Mouse (Mus musculus) lung, embryonic 14.5 days (tissue): ENCODE results near the gene Acox1. TPM values are rescaled to one million over a fixed set of nuclear protein-coding genes. Genes with fewer than 3 reads are reported as not detected.

Experiments
- ATAC-seq: fragments of 200-750 bp; cut with Nextera tagmentation; 2 replicates; pipeline ENCODE4 v1.8.0; 2017; ENCODE audit warnings: mild to moderate bottlenecking, moderate TSS enrichment, moderate library complexity; ENCODE audit not compliant: insufficient read depth
- DNase-seq: peaks from one replicate; pipeline ENCODE4 v3.0.0-alpha.2; 2015
- H3K27ac ChIP-seq: fragments of 300-500 bp; sonication (generic); 2 replicates; pipeline ENCODE4 v1.5.1; 2014; ENCODE audit warnings: low read depth, mild to moderate bottlenecking, moderate library complexity
- H3K27me3 ChIP-seq: fragments of 300-500 bp; sonication (generic); 2 replicates; pipeline ENCODE4 v1.6.1; 2014; ENCODE audit warnings: low read length, control low read depth; ENCODE audit not compliant: insufficient read depth
- H3K36me3 ChIP-seq: fragments of 300-500 bp; sonication (generic); 2 replicates; pipeline ENCODE4 v1.6.1; 2014; ENCODE audit warnings: control low read depth; ENCODE audit not compliant: insufficient read depth
- H3K4me1 ChIP-seq: fragments of 300-500 bp; sonication (generic); 2 replicates; pipeline ENCODE4 v1.6.1; 2014; ENCODE audit warnings: antibody characterized with exemption, control low read depth; ENCODE audit not compliant: insufficient read depth
- H3K4me2 ChIP-seq: fragments of 300-500 bp; sonication (generic); 2 replicates; pipeline ENCODE4 v1.6.1; 2014; ENCODE audit warnings: mild to moderate bottlenecking
- H3K4me3 ChIP-seq: fragments of 300-500 bp; sonication (generic); 2 replicates; pipeline ENCODE4 v1.5.1; 2014; ENCODE audit warnings: low read depth, low read length
- H3K9ac ChIP-seq: fragments of 300-500 bp; sonication (generic); 2 replicates; pipeline ENCODE4 v1.6.1; 2014
- H3K9me3 ChIP-seq: fragments of 300-500 bp; sonication (generic); 2 replicates; pipeline ENCODE4 v1.6.1; 2016; ENCODE audit warnings: low read depth, low read length, control low read depth
- CTCF ChIP-seq: IDR thresholded peaks from 2 replicates; pipeline ENCODE4 v1.5.1; 2016; ENCODE audit warnings: antibody characterized with exemption, low read depth
- WGBS: fragments of 180-500 bp; shearing (Covaris S2); extraction: QIAGEN DNeasy Blood & Tissue Kit; methylation state at CpG from one replicate; pipeline ENCODE4 v1.1.7; 2014; 5-methylcytosine and 5-hydroxymethylcytosine counted together
- polyA plus RNA-seq: library from polyadenylated mRNA; unstranded; fragments of >200 nt; fragmentation: Nextera tagmentation; extraction: Ambion mirVana; gene quantifications from 2 replicates; pipeline ENCODE4 v1.2.1, GENCODE M21; 2014

Gene Acox1
- polyA plus RNA-seq, 1 experiment from 2014 or later = 22.1 TPM

DNA sequence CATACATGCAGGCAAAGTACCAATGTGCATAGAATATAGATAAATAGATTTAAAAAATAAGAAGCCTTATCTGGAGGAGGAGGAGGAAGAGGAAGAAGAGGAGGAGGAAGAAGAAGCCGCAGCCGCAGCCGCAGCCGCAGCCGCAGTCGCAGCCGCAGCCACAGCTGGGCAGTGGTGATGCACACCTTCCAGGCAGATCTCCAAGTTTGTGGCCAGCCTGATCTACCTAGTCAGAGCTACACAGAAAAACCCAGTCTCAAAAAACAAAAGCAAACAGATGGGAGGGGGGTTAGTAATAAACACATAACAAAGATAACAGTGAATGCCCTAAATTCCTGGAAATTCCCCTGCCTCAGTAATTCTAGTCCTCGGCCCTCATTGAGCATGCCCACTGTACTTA is 4.2 kb downstream of the Acox1 start:
- Histone ChIP-seq H3K4me3 (no peak overlapping the region), H3K27ac (no peak overlapping the region), H3K9me3 (no peaks in the 10 kb centered on the region), H3K36me3 (peaks cover 9% of the 10 kb centered on the region; the same call in 1 of the 2 replicates), H3K4me1 (peaks cover 4% of the 10 kb centered on the region; the same call in 1 of the 2 replicates), H3K27me3 (no peaks in the 10 kb centered on the region), H3K9ac (no peak overlapping the region), H3K4me2 (no peak overlapping the region)
- DNase-seq (no peak), ATAC-seq (no peak)
- WGBS = 92% methylated on average over 8 of the region's 8 CpGs
- TF ChIP-seq CTCF = no peak

DNA sequence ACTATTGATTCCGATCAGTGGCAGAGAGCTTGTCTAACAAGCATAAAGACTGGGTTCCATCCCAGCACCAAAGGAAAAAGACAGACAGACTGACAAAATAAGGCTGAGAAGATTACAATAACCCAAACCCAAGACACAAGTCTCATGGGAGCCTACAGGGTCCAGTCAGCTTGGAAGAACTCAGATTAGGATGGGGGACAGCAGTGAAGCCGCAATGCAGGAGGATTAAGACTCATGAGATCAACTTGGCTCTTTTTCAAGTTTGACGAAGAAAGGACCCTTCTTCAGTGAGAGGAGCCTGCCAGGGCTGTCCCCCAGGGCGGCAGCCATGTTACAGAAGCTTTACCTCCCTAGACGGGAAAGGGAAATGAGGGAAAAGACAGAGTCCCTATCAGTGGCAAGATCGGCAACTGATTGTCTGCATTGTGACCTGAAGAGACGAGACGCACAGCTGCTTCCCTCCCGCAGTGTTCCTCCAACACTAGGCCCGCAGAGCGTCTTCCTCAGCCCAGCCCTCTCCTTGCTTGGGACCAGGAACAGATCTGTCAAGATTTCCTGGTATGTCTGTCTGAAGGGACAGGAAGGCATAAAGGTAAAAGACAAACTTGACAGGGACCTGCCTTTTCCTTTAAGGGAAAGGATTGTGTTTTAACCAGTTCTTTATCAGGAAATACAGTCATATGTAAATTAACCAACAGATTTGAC is 11.5 kb downstream of the Acox1 start:
- Histone ChIP-seq H3K27ac (no peak overlapping the region), H3K9me3 (no peaks in the 10 kb centered on the region), H3K4me3 (no peak overlapping the region), H3K36me3 (peaks cover 40% of the 10 kb centered on the region), H3K4me1 (no peaks in the 10 kb centered on the region), H3K27me3 (no peaks in the 10 kb centered on the region), H3K9ac (no peak overlapping the region), H3K4me2 (no peak overlapping the region)
- no peak for TF ChIP-seq CTCF
- no peak for DNase-seq
- no peak for ATAC-seq
- 50% methylated on average over 11 of the region's 11 CpGs for WGBS

GRCm38 (mm10) chr11:116186360-116186759 is 12.5 kb downstream of the Acox1 start:
- ATAC-seq = no peak
- H3K27ac ChIP-seq = no peak overlapping the region
- 83% methylated on average over 11 of the region's 11 CpGs for WGBS

GRCm38 (mm10) chr11:116185836-116186235 is 13.0 kb downstream of the Acox1 start:
- WGBS = 80% methylated on average over 3 of the region's 3 CpGs
- no peaks in the 10 kb centered on the region for H3K4me1 ChIP-seq

More at GRCm38 (mm10) chr11:116186360-116186759, 12.5 kb downstream of the Acox1 start:
- Histone ChIP-seq H3K4me3 (no peak overlapping the region), H3K4me2 (no peak overlapping the region), H3K27me3 (no peaks in the 10 kb centered on the region), H3K9me3 (no peaks in the 10 kb centered on the region), H3K9ac (no peak overlapping the region), H3K36me3 (peaks cover 43% of the 10 kb centered on the region), H3K4me1 (no peaks in the 10 kb centered on the region)
- no peak for DNase-seq
- no peak for TF ChIP-seq CTCF

DNA sequence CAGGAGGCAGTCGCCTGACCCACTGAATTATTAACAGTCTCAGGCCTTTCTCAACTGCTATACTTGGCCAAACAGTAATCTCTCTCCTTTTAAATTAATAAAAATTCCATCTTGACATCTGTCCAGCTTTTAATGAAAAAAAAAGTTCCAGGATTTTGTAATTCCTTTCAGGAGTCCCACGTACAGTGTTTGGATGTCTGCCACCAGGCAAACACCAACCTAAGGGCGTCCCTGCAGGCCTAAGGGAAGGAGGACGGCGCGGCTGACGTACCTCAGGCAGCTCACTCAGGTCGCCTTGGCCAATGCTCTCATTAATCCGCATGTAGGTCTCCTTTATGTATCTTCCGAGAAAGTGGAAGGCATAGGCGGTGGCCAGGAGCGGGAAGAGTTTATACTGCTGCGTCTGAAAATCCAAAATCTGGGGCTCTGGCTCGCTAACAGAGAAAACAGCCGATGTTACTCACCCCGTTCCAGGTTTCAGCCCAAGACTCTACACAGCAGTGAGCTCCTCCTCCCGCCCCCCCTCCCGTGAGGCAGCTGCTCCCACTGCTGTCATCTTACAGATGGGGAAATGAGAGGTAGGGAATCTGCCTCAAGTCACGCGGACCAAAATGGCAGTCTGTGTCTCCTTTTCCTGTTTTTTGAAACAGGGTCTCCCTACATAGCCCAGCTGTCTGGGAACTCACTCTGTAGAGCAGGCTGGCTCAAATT is 20.3 kb downstream of the Acox1 start:
- H3K4me3 ChIP-seq = no peak overlapping the region
- no peak for ATAC-seq

More at GRCm38 (mm10) chr11:116185836-116186235, 13.0 kb downstream of the Acox1 start:
- no peak overlapping the region for H3K4me2 ChIP-seq
- H3K9ac ChIP-seq = no peak overlapping the region
- no peak for DNase-seq
- no peaks in the 10 kb centered on the region for H3K27me3 ChIP-seq
- no peak for ATAC-seq
- no peak overlapping the region for H3K4me3 ChIP-seq
- H3K9me3 ChIP-seq = no peaks in the 10 kb centered on the region
- no peak overlapping the region for H3K27ac ChIP-seq
- peaks cover 42% of the 10 kb centered on the region for H3K36me3 ChIP-seq
- TF ChIP-seq CTCF = no peak

DNA sequence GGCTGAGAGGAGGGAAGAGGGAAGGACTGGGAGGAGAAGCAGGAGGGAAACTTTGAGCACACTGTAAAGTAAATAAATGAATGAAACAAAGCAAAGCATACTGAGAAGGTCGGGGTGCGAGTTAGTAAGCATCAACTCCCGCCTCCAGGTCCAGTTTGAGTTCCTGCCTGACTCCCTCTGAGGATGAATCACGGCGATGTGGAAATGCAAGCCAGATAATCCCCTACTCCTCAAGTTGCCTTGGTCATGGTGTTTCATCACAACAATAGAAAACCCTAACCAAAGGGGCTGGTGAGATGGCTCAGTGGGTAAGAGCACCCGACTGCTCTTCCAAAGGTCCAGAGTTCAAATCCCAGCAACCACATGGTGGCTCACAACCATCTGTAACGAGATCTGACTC is 22.8 kb downstream of the Acox1 start:
- Histone ChIP-seq H3K36me3 (peaks cover 88% of the 10 kb centered on the region), H3K27ac (no peak overlapping the region), H3K4me1 (no peaks in the 10 kb centered on the region), H3K4me3 (no peak overlapping the region), H3K4me2 (no peak overlapping the region), H3K27me3 (no peaks in the 10 kb centered on the region), H3K9me3 (no peaks in the 10 kb centered on the region), H3K9ac (no peak overlapping the region)
- DNase-seq = no peak
- WGBS = 75% methylated on average over 7 of the region's 7 CpGs
- ATAC-seq = no peak
- TF ChIP-seq CTCF = no peak

More for the DNA sequence above, 20.3 kb downstream of the Acox1 start:
- H3K36me3 ChIP-seq = peaks cover 72% of the 10 kb centered on the region
- WGBS = 83% methylated on average over 20 of the region's 20 CpGs
- H3K4me1 ChIP-seq = no peaks in the 10 kb centered on the region
- no peak overlapping the region for H3K4me2 ChIP-seq
- TF ChIP-seq CTCF = no peak
- no peak for DNase-seq
- H3K27ac ChIP-seq = no peak overlapping the region
- H3K9ac ChIP-seq = no peak overlapping the region
- H3K27me3 ChIP-seq = no peaks in the 10 kb centered on the region
- H3K9me3 ChIP-seq = no peaks in the 10 kb centered on the region

GRCm38 (mm10) chr11:116174775-116175448 is 23.9 kb downstream of the Acox1 start:
- DNase-seq = no peak
- H3K9me3 ChIP-seq = no peaks in the 10 kb centered on the region
- H3K36me3 ChIP-seq = peaks cover 81% of the 10 kb centered on the region
- no peak overlapping the region for H3K27ac ChIP-seq
- 88% methylated on average over 22 of the region's 22 CpGs for WGBS
- H3K27me3 ChIP-seq = no peaks in the 10 kb centered on the region
- H3K4me3 ChIP-seq = no peak overlapping the region
- no peak overlapping the region for H3K4me2 ChIP-seq
- no peak for ATAC-seq
- no peak for TF ChIP-seq CTCF
- H3K4me1 ChIP-seq = no peaks in the 10 kb centered on the region
- no peak overlapping the region for H3K9ac ChIP-seq
